10 mouse cellular contexts compared by ENCODE assay signal in genomic region chr9:62554606-62555005, GRCm38 (mm10). TPM values are rescaled to one million over a fixed set of nuclear protein-coding genes. Genes with fewer than 3 reads are reported as not detected.
DNase-seq lines count a peak whose midpoint lies in the region; ATAC-seq lines count a peak whose summit lies in the region.
"Had no signal": no experiment of that assay in that cellular context is flagged by ENCODE, and none has a peak within 500 bp of the region (broad histone marks: within the 10 kb centered on the region; RNA-seq: fewer than 3 reads in every experiment).

No protein-coding gene starts in this region.

- H3K27me3 ChIP-seq in embryonic facial prominence, embryonic 11.5 days (ENCODE audit: control insufficient read depth, insufficient read depth, low read length), result no peaks in the 10 kb centered on the region
- H3K27me3 ChIP-seq in embryonic facial prominence, embryonic 10.5 days (replicated peaks; ENCODE audit: low read depth, poor library complexity, severe bottlenecking), result no peaks in the 10 kb centered on the region
- no peaks in the 10 kb centered on the region for H3K27me3 ChIP-seq in hindbrain, embryonic 16.5 days (replicated peaks; ENCODE audit: control insufficient read depth, insufficient read depth, low read length)
- no peaks in the 10 kb centered on the region for H3K27me3 ChIP-seq in midbrain, embryonic 11.5 days (ENCODE audit: control insufficient read depth, insufficient read depth, low read length)
- no peaks in the 10 kb centered on the region for H3K27me3 ChIP-seq in heart, embryonic 12.5 days (replicated peaks)

- no peak for DNase-seq in embryonic facial prominence, embryonic 11.5 days (ENCODE audit: low spot score)
- DNase-seq in embryonic facial prominence, embryonic 10.5 days (ENCODE audit: low spot score), result no peak
- DNase-seq in midbrain, embryonic 11.5 days (ENCODE audit: low spot score, missing footprints), result peak; percentile 92
- DNase-seq in right cerebral cortex, postnatal 36 days (ENCODE audit: low spot score in 2 of 2), result peak; percentile 64 to 79
- DNase-seq in adipocyte (ENCODE audit: low spot score), result no peak
- no peak for DNase-seq in testis, postnatal 10 days (ENCODE audit: low spot score)
- DNase-seq: heart, postnatal 14 days had no signal

- H3K4me1 ChIP-seq in embryonic facial prominence, embryonic 11.5 days (ENCODE audit: control insufficient read depth, insufficient read depth, low read length), result no peaks in the 10 kb centered on the region; the same call in 1 of the 2 replicates
- peaks cover 15% of the 10 kb centered on the region for H3K4me1 ChIP-seq in embryonic facial prominence, embryonic 10.5 days
- H3K4me1 ChIP-seq in hindbrain, embryonic 16.5 days (ENCODE audit: control insufficient read depth, insufficient read depth, low read depth, low read length), result peaks cover 14% of the 10 kb centered on the region
- peaks cover 16% of the 10 kb centered on the region for H3K4me1 ChIP-seq in midbrain, embryonic 11.5 days (ENCODE audit: control insufficient read depth, insufficient read depth, low read length)
- H3K4me1 ChIP-seq in heart, embryonic 12.5 days (replicated peaks), result peaks cover 9% of the 10 kb centered on the region

- no peak overlapping the region for H3K4me3 ChIP-seq in embryonic facial prominence, embryonic 11.5 days (ENCODE audit: low read depth, low read length)
- H3K4me3 ChIP-seq in embryonic facial prominence, embryonic 10.5 days, result no peak overlapping the region
- no peak overlapping the region for H3K4me3 ChIP-seq in hindbrain, embryonic 16.5 days (ENCODE audit: low read length)
- H3K4me3 ChIP-seq in midbrain, embryonic 11.5 days (ENCODE audit: low read depth, low read length), result no peak overlapping the region
- H3K4me3 ChIP-seq in heart, embryonic 12.5 days, result no peak overlapping the region
- H3K4me3 ChIP-seq: erythroblast, embryonic 14.5 days had no signal

- ATAC-seq in embryonic facial prominence, embryonic 11.5 days (replicated peaks; ENCODE audit: insufficient number of reproducible peaks, low FRiP score, low TSS enrichment, low read depth), result peak; percentile 32; the same call in 1 of the 2 replicates
- ATAC-seq in hindbrain, embryonic 16.5 days, result peak; percentile 79
- ATAC-seq in midbrain, embryonic 11.5 days (ENCODE audit: low FRiP score), result peak; percentile 83
- no peak for ATAC-seq in heart, embryonic 12.5 days (ENCODE audit: insufficient number of reproducible peaks, low FRiP score)

- H3K9me3 ChIP-seq in embryonic facial prominence, embryonic 11.5 days (replicated peaks; ENCODE audit: control insufficient read depth, low read length), result no peaks in the 10 kb centered on the region
- H3K9me3 ChIP-seq in embryonic facial prominence, embryonic 10.5 days, result no peaks in the 10 kb centered on the region
- no peaks in the 10 kb centered on the region for H3K9me3 ChIP-seq in hindbrain, embryonic 16.5 days (ENCODE audit: control insufficient read depth, low read length)
- H3K9me3 ChIP-seq in midbrain, embryonic 11.5 days (ENCODE audit: control insufficient read depth, low read length), result no peaks in the 10 kb centered on the region
- H3K9me3 ChIP-seq in heart, embryonic 12.5 days (replicated peaks), result no peaks in the 10 kb centered on the region

- H3K9ac ChIP-seq in embryonic facial prominence, embryonic 11.5 days (replicated peaks; ENCODE audit: low read length), result no peak overlapping the region
- no peak overlapping the region for H3K9ac ChIP-seq in hindbrain, embryonic 16.5 days (ENCODE audit: low read depth, low read length)
- H3K9ac ChIP-seq in midbrain, embryonic 11.5 days (ENCODE audit: low read length), result no peak overlapping the region
- no peak overlapping the region for H3K9ac ChIP-seq in heart, embryonic 12.5 days

- WGBS in embryonic facial prominence, embryonic 11.5 days, result 46% methylated on average over 3 of the region's 3 CpGs
- 56% methylated on average over 3 of the region's 3 CpGs for WGBS in embryonic facial prominence, embryonic 10.5 days
- 32% methylated on average over 3 of the region's 3 CpGs for WGBS in hindbrain, embryonic 16.5 days
- 38% methylated on average over 3 of the region's 3 CpGs for WGBS in midbrain, embryonic 11.5 days
- WGBS in heart, embryonic 12.5 days, result 69% methylated on average over 3 of the region's 3 CpGs

- no peaks in the 10 kb centered on the region for H3K36me3 ChIP-seq in embryonic facial prominence, embryonic 11.5 days (replicated peaks; ENCODE audit: control insufficient read depth, insufficient read depth, low read depth, low read length)
- no peaks in the 10 kb centered on the region for H3K36me3 ChIP-seq in embryonic facial prominence, embryonic 10.5 days (replicated peaks)
- H3K36me3 ChIP-seq in hindbrain, embryonic 16.5 days (ENCODE audit: control insufficient read depth, insufficient read depth, low read length), result no peaks in the 10 kb centered on the region
- H3K36me3 ChIP-seq in midbrain, embryonic 11.5 days (ENCODE audit: control insufficient read depth, insufficient read depth, low read length), result no peaks in the 10 kb centered on the region
- no peaks in the 10 kb centered on the region for H3K36me3 ChIP-seq in heart, embryonic 12.5 days

- no peak overlapping the region for H3K27ac ChIP-seq in embryonic facial prominence, embryonic 11.5 days (replicated peaks; ENCODE audit: low read depth, low read length)
- no peak overlapping the region for H3K27ac ChIP-seq in embryonic facial prominence, embryonic 10.5 days (replicated peaks)
- peak overlapping the region; percentile 36 for H3K27ac ChIP-seq in hindbrain, embryonic 16.5 days (ENCODE audit: low read depth, low read length)
- no peak overlapping the region for H3K27ac ChIP-seq in midbrain, embryonic 11.5 days (ENCODE audit: low read depth, low read length)
- no peak overlapping the region for H3K27ac ChIP-seq in heart, embryonic 12.5 days (ENCODE audit: poor library complexity, severe bottlenecking)

- H3K4me2 ChIP-seq in embryonic facial prominence, embryonic 11.5 days (ENCODE audit: low read depth, low read length), result no peak overlapping the region
- no peak overlapping the region for H3K4me2 ChIP-seq in hindbrain, embryonic 16.5 days (ENCODE audit: low read length)
- H3K4me2 ChIP-seq in midbrain, embryonic 11.5 days, result no peak overlapping the region
- H3K4me2 ChIP-seq in heart, embryonic 12.5 days, result no peak overlapping the region

RNA-seq across cellular contexts. Expression of gene Coro2b, which starts 17.8 kb away (rescaled TPM):
- 6.5 and 8.7 TPM in 2 replicates for polyA plus RNA-seq in embryonic facial prominence, embryonic 11.5 days (2014; fragmentation: Nextera tagmentation; extraction: Ambion mirVana)
- 7.6 and 9.5 TPM in 2 replicates for polyA plus RNA-seq in embryonic facial prominence, embryonic 10.5 days (2016; fragmentation: Nextera tagmentation; extraction: Ambion mirVana)
- polyA plus RNA-seq in hindbrain, embryonic 16.5 days (2015; fragmentation: Nextera tagmentation; extraction: Ambion mirVana), result 37.5 and 46.2 TPM in 2 replicates
- 15.3 and 15.7 TPM in 2 replicates for polyA plus RNA-seq in midbrain, embryonic 11.5 days (2014; fragmentation: Nextera tagmentation; extraction: Ambion mirVana)
- 5.8 and 6.0 TPM in 2 replicates for polyA plus RNA-seq in heart, embryonic 12.5 days (2016; fragmentation: Nextera tagmentation; extraction: Ambion mirVana)
- polyA plus RNA-seq: erythroblast, embryonic 14.5 days had no signal

Comparison
In these comparisons a context has a peak if more than half of its experiments do, and no peak if none do; other contexts are left out.
1. DNase-seq: peak in midbrain, embryonic 11.5 days (single experiment) and right cerebral cortex, postnatal 36 days (2 of 2); none in embryonic facial prominence, embryonic 11.5 days (single experiment), embryonic facial prominence, embryonic 10.5 days (single experiment), adipocyte (single experiment) and testis, postnatal 10 days (single experiment).